12 mouse cellular contexts compared by ENCODE assay signal in genomic region chr12:50935516-50935915, GRCm38 (mm10).
"Had no signal": no experiment of that assay in that cellular context is flagged by ENCODE, and none has a peak within 500 bp of the region (broad histone marks: within the 10 kb centered on the region; RNA-seq: fewer than 3 reads in every experiment).

No protein-coding gene starts in this region.

- H3K27ac ChIP-seq: limb, embryonic 10.5 days; liver, embryonic 15.5 days; neural tube, embryonic 13.5 days had no signal

- H3K4me3 ChIP-seq: limb, embryonic 10.5 days; liver, embryonic 15.5 days; neural tube, embryonic 13.5 days had no signal

- H3K4me1 ChIP-seq: limb, embryonic 10.5 days; liver, embryonic 15.5 days had no signal

- H3K9me3 ChIP-seq: limb, embryonic 10.5 days; liver, embryonic 15.5 days; neural tube, embryonic 13.5 days had no signal

- H3K36me3 ChIP-seq: limb, embryonic 10.5 days; liver, embryonic 15.5 days; neural tube, embryonic 13.5 days had no signal

- H3K27me3 ChIP-seq: liver, embryonic 15.5 days; neural tube, embryonic 13.5 days had no signal

- H3K9ac ChIP-seq: liver, embryonic 15.5 days; neural tube, embryonic 13.5 days had no signal

- H3K4me2 ChIP-seq: liver, embryonic 11.5 days; liver, embryonic 15.5 days; neural tube, embryonic 13.5 days had no signal

- ATAC-seq: lung, postnatal 0 days had no signal

- DNase-seq: kidney, adult 11 months; kidney, postnatal 14 days; lung, adult 2 months; lung, postnatal 36 days; spleen, adult 18-20 months; thymus, adult 2 months; thymus, postnatal 25 days had no signal
